In genomic region chr17:83554997-83555396, GRCm38 (mm10) we compare ENCODE assay signal across 21 mouse cellular contexts. TPM values are rescaled to one million over a fixed set of nuclear protein-coding genes. Genes with fewer than 3 reads are reported as not detected.
DNase-seq lines count a peak whose midpoint lies in the region; ATAC-seq lines count a peak whose summit lies in the region.
"Had no signal": no experiment of that assay in that cellular context is flagged by ENCODE, and none has a peak within 500 bp of the region (broad histone marks: within the 10 kb centered on the region; RNA-seq: fewer than 3 reads in every experiment).

No protein-coding gene starts in this region.

- 90% methylated on average over 7 of the region's 7 CpGs for WGBS in midbrain, embryonic 16.5 days

- no peak overlapping the region for H3K4me2 ChIP-seq in midbrain, embryonic 16.5 days (ENCODE audit: low read length)
- H3K4me2 ChIP-seq: embryonic facial prominence, embryonic 15.5 days; forebrain, embryonic 12.5 days; heart, embryonic 13.5 days had no signal

- H3K4me3 ChIP-seq in midbrain, embryonic 16.5 days (ENCODE audit: low read depth, low read length): no peak overlapping the region
- H3K4me3 ChIP-seq: embryonic facial prominence, embryonic 15.5 days; forebrain, embryonic 12.5 days; heart, adult 2 months; heart, embryonic 13.5 days had no signal

- DNase-seq in 3T3-L1 (ENCODE audit: low read depth, low spot score) (peak; percentile 64), ES-CJ7 (ENCODE audit: low read depth, low spot score) (peak; percentile 33), R1 (ENCODE audit: low read depth, low spot score) (peak; percentile 48)
- no peak for DNase-seq in urinary bladder, postnatal 10 days (ENCODE audit: low spot score)
- DNase-seq: adrenal gland, postnatal 14 days; cerebellum, adult 11 months; cerebellum, adult 8-10 months; cerebellum, postnatal 14 days; embryo, embryonic 11 days; gastrocnemius, postnatal 10 days; heart, adult 2 months; heart, postnatal 36 days had no signal

- no peaks in the 10 kb centered on the region for H3K27me3 ChIP-seq in midbrain, embryonic 16.5 days (ENCODE audit: control insufficient read depth, insufficient read depth, low read depth, low read length)
- H3K27me3 ChIP-seq: embryonic facial prominence, embryonic 15.5 days; forebrain, embryonic 12.5 days; heart, embryonic 13.5 days had no signal

- no peak overlapping the region for H3K9ac ChIP-seq in midbrain, embryonic 16.5 days (ENCODE audit: low read depth, low read length)
- H3K9ac ChIP-seq: embryonic facial prominence, embryonic 15.5 days; forebrain, embryonic 12.5 days; heart, embryonic 13.5 days had no signal

- no peaks in the 10 kb centered on the region for H3K9me3 ChIP-seq in midbrain, embryonic 16.5 days (replicated peaks; ENCODE audit: control insufficient read depth, low read length, poor library complexity, severe bottlenecking)
- H3K9me3 ChIP-seq: embryonic facial prominence, embryonic 15.5 days; forebrain, embryonic 12.5 days; heart, embryonic 13.5 days had no signal

- no peaks in the 10 kb centered on the region for H3K36me3 ChIP-seq in midbrain, embryonic 16.5 days (ENCODE audit: control insufficient read depth, insufficient read depth, low read length)
- H3K36me3 ChIP-seq: embryonic facial prominence, embryonic 15.5 days; forebrain, embryonic 12.5 days; heart, embryonic 13.5 days had no signal

- ATAC-seq in erythroid progenitor cell, adult 5-6 weeks (replicated peaks; ENCODE audit: low FRiP score, poor library complexity, severe bottlenecking): peak; percentile 30; the same call in 1 of the 2 replicates
- ATAC-seq in midbrain, embryonic 16.5 days: no peak
- ATAC-seq: forebrain, embryonic 16.5 days; hindbrain, embryonic 16.5 days; inflammation-experienced regulatory T-cells, adult 6 months; intestine, postnatal 0 days had no signal

- H3K4me1 ChIP-seq in midbrain, embryonic 16.5 days (ENCODE audit: control insufficient read depth, insufficient read depth, low read length): no peaks in the 10 kb centered on the region
- H3K4me1 ChIP-seq: embryonic facial prominence, embryonic 15.5 days; heart, embryonic 13.5 days had no signal

- H3K27ac ChIP-seq in midbrain, embryonic 16.5 days (ENCODE audit: low read length): no peak overlapping the region
- H3K27ac ChIP-seq: embryonic facial prominence, embryonic 15.5 days; forebrain, embryonic 12.5 days; heart, adult 2 months; heart, embryonic 13.5 days had no signal

RNA-seq across cellular contexts. Expression of gene Cox7a2l, which starts 37.9 kb away (rescaled TPM):
- total RNA-seq in erythroid progenitor cell, adult 5-6 weeks (2015; ENCODE audit: low replicate concordance): 75.3 and 83.0 TPM in 2 replicates
- total RNA-seq in erythroid progenitor cell, adult 5-6 weeks (2017; ENCODE audit: low replicate concordance): 38.7 and 77.8 TPM in 2 replicates
- 179 and 191 TPM in 2 replicates for polyA plus RNA-seq in midbrain, embryonic 16.5 days (2015; fragmentation: Nextera tagmentation; extraction: Ambion mirVana)
